9 mouse cellular contexts compared by ENCODE assay signal in the genomic region with DNA sequence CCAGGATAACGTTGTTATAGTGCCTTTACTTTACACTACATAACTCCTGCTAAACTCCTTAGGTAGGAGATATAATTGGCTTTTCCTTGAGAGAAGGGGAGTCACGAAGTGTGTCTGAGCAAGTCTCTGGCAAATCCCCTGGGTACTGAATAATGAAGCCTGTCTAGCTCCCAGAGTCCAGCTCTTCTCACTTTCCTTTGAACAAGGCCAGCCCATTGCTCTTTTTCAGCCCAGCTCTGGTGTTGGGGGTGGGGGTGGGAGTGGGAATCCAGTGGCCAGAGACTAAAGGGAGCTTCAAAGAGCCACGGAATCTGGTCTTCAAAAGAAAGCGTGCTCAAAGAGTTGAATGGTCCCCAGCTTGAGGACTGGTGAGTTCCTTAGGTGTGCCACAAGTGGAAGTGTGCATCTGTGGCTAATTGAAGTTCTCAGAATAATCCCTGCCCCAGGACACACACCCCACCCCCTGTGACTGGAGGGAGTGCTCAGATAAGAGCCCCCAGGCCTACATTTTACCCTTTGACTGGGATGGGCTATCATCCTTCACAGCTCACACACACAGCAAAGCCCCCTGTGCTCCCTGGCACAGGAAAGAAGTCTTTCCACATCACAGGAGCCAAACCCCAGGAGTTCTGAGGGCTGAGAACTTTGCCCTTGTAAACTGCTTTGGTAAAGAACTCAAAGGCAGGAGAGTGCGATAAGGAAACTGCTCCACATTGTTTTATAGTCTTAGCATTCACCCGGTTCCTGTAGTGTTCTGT. TPM values are rescaled to one million over a fixed set of nuclear protein-coding genes. Genes with fewer than 3 reads are reported as not detected.
DNase-seq lines count a peak whose midpoint lies in the region; ATAC-seq and TF ChIP-seq lines count a peak whose summit lies in the region.
"Had no signal": no experiment of that assay in that cellular context is flagged by ENCODE, and none has a peak within 500 bp of the region (broad histone marks: within the 10 kb centered on the region; RNA-seq: fewer than 3 reads in every experiment).

No protein-coding gene starts in this region.

- DNase-seq in adrenal gland, postnatal 14 days = peak; percentile 7
- no peak for DNase-seq in adrenal gland, postnatal 10 days
- peak; percentile 50 for DNase-seq in liver, adult 2 months (ENCODE audit: extremely low read depth, low read depth, low spot score)
- DNase-seq in liver = no peak
- DNase-seq in thymus, postnatal 4 days = peak; percentile 29
- no peak for DNase-seq in frontal cortex, postnatal 36 days (ENCODE audit: low spot score in 2 of 2)
- DNase-seq in urinary bladder, postnatal 14 days (ENCODE audit: low spot score) = no peak
- DNase-seq: heart, postnatal 10 days had no signal

- H3K36me3 ChIP-seq in liver, adult 2 months (ENCODE audit: control insufficient read depth, insufficient read depth, low read length) = no peaks in the 10 kb centered on the region

- H3K79me2 ChIP-seq in liver, adult 2 months (ENCODE audit: control insufficient read depth, insufficient read depth, low read length) = no peaks in the 10 kb centered on the region

- 64% methylated on average over 6 of the region's 6 CpGs for WGBS in liver, adult 2 months

- peaks cover 7% of the 10 kb centered on the region for H3K4me1 ChIP-seq in liver, adult 2 months (ENCODE audit: control insufficient read depth, insufficient read depth, low read length)

- H3K4me3 ChIP-seq in liver, adult 2 months (ENCODE audit: insufficient read depth, low read depth, low read length) = no peak overlapping the region

- no peak overlapping the region for H3K27ac ChIP-seq in liver, adult 2 months (replicated peaks; ENCODE audit: insufficient read depth, low read depth, low read length)

- no peak overlapping the region for H3K9ac ChIP-seq in liver, adult 2 months (ENCODE audit: low read depth, low read length)

- H3K27me3 ChIP-seq in liver, adult 2 months (ENCODE audit: control insufficient read depth, insufficient read depth, low read length) = no peaks in the 10 kb centered on the region

- TF ChIP-seq CTCF in liver, adult 2 months (IDR thresholded peaks at IDR 0.05; ENCODE audit: low read depth, low read length) = no peak

- TF ChIP-seq POLR2A in liver, adult 2 months (IDR thresholded peaks at IDR 0.05; ENCODE audit: extremely low read depth, insufficient read depth, low read length) = no peak

- 0 out of 2 replicates have a peak, but pooled peaks have one; percentile 5 for ATAC-seq in megakaryocyte progenitor cell, adult 5-6 weeks (replicated peaks; ENCODE audit: poor library complexity)

RNA-seq across cellular contexts. Expression of a gene that starts 24.2 kb away (rescaled TPM):
- total RNA-seq in adrenal gland, postnatal 14 days (2021) = 61.9 and 67.6 TPM in 2 replicates
- total RNA-seq in adrenal gland, postnatal 10 days (2021) = 10 to 100 TPM; 57.4 to 74.8 TPM
- 9.0 and 11.7 TPM in 2 replicates for total RNA-seq in liver, adult 2 months (2014; rRNA removed)
- 12.4 and 13.6 TPM in 2 replicates for polyA plus RNA-seq in liver, adult 2 months (2012; rRNA removed)
- total RNA-seq in megakaryocyte progenitor cell, adult 5-6 weeks (2015) = 58.0 and 62.9 TPM in 2 replicates
- total RNA-seq in megakaryocyte progenitor cell, adult 5-6 weeks (2017) = 14.7 and 19.4 TPM in 2 replicates

Comparison
In these comparisons a context has a peak if more than half of its experiments do, and no peak if none do; other contexts are left out.
1. DNase-seq: peak in adrenal gland, postnatal 14 days (single experiment), liver, adult 2 months (single experiment) and thymus, postnatal 4 days (single experiment); none in adrenal gland, postnatal 10 days (single experiment), liver (single experiment), frontal cortex, postnatal 36 days (0 of 2) and urinary bladder, postnatal 14 days (single experiment).